In genomic region chr17:83594526-83594925, GRCm38 (mm10) we compare ENCODE assay signal across 31 mouse cellular contexts. TPM values are rescaled to one million over a fixed set of nuclear protein-coding genes. Genes with fewer than 3 reads are reported as not detected.
DNase-seq lines count a peak whose midpoint lies in the region; ATAC-seq lines count a peak whose summit lies in the region.
"Had no signal": no experiment of that assay in that cellular context is flagged by ENCODE, and none has a peak within 500 bp of the region (broad histone marks: within the 10 kb centered on the region; RNA-seq: fewer than 3 reads in every experiment).

No protein-coding gene starts in this region.

- intact Hi-C loops in heart, postnatal 25 days (cut with DNase I) = no loop called here

- no peak overlapping the region for H3K4me3 ChIP-seq in kidney, embryonic 16.5 days (ENCODE audit: low read length)
- H3K4me3 ChIP-seq: embryonic facial prominence, embryonic 12.5 days; forebrain, embryonic 10.5 days; forebrain, embryonic 13.5 days; gastrocnemius, adult 2 months; heart, embryonic 12.5 days; heart, embryonic 15.5 days had no signal

- H3K27ac ChIP-seq in kidney, embryonic 16.5 days (ENCODE audit: low read length) = no peak overlapping the region
- H3K27ac ChIP-seq: embryonic facial prominence, embryonic 12.5 days; forebrain, embryonic 10.5 days; forebrain, embryonic 13.5 days; gastrocnemius, adult 2 months; heart, embryonic 15.5 days; hindbrain, embryonic 14.5 days; hindbrain, postnatal 0 days had no signal

- H3K9ac ChIP-seq in kidney, embryonic 16.5 days (replicated peaks; ENCODE audit: low read length) = no peak overlapping the region
- H3K9ac ChIP-seq: embryonic facial prominence, embryonic 12.5 days; forebrain, embryonic 13.5 days; forebrain, postnatal 0 days; heart, embryonic 12.5 days; heart, embryonic 15.5 days; hindbrain, embryonic 14.5 days had no signal

- peak; percentile 69; the same call in 1 of the 2 replicates for ATAC-seq in kidney, embryonic 16.5 days (ENCODE audit: low FRiP score, low TSS enrichment)
- 0 out of 2 replicates have a peak, but pooled peaks have one; percentile 9 for ATAC-seq in neutrophil, adult 5-6 weeks (ENCODE audit: extremely low read depth, insufficient number of reproducible peaks, low FRiP score, poor library complexity, severe bottlenecking)
- ATAC-seq: forebrain, embryonic 13.5 days; forebrain, postnatal 0 days; hindbrain, postnatal 0 days; inflammation-experienced regulatory T-cells, adult 6 months; Patski had no signal

- H3K4me2 ChIP-seq in kidney, embryonic 16.5 days (replicated peaks; ENCODE audit: low read depth, low read length) = no peak overlapping the region
- H3K4me2 ChIP-seq: embryonic facial prominence, embryonic 12.5 days; forebrain, embryonic 13.5 days; heart, embryonic 12.5 days; heart, embryonic 15.5 days; hindbrain, embryonic 14.5 days had no signal

- peak; percentile 30 for DNase-seq in heart, adult 11 months
- no peak for DNase-seq in heart, postnatal 25 days (ENCODE audit: low spot score)
- DNase-seq in kidney, adult 8-10 months = no peak
- peak; percentile 25 for DNase-seq in ovary, postnatal 36 days (ENCODE audit: low spot score)
- DNase-seq in ovary, postnatal 14 days (ENCODE audit: low spot score) = no peak
- DNase-seq in urinary bladder, postnatal 10 days (ENCODE audit: low spot score) = no peak
- DNase-seq: adrenal gland, postnatal 14 days; B cell, adult 2 months; cerebellum, adult 11 months; cerebellum, adult 2 months; cerebellum, adult 9-11 months; cerebellum, postnatal 25 days; forebrain, postnatal 0 days; gastrocnemius, adult 2 months; gastrocnemius, postnatal 14 days; heart, adult 18-20 months; heart, postnatal 10 days; heart, postnatal 4 days had no signal

- no peaks in the 10 kb centered on the region for H3K9me3 ChIP-seq in kidney, embryonic 16.5 days (ENCODE audit: low read length)
- H3K9me3 ChIP-seq: embryonic facial prominence, embryonic 12.5 days; forebrain, embryonic 10.5 days; forebrain, embryonic 13.5 days; heart, embryonic 12.5 days; heart, embryonic 15.5 days had no signal

- H3K36me3 ChIP-seq in kidney, embryonic 16.5 days (ENCODE audit: insufficient read depth, low read length) = no peaks in the 10 kb centered on the region
- H3K36me3 ChIP-seq: embryonic facial prominence, embryonic 12.5 days; forebrain, embryonic 10.5 days; G1E; heart, embryonic 12.5 days; heart, embryonic 15.5 days had no signal

- H3K4me1 ChIP-seq in kidney, embryonic 16.5 days (ENCODE audit: insufficient read depth, low read length) = 0 out of 2 replicates have a peak, but pooled peaks cover 5% of the 10 kb centered on the region
- H3K4me1 ChIP-seq: forebrain, embryonic 13.5 days; heart, embryonic 12.5 days; heart, embryonic 15.5 days had no signal

- no peaks in the 10 kb centered on the region for H3K27me3 ChIP-seq in kidney, embryonic 16.5 days (ENCODE audit: insufficient read depth, low read length)
- H3K27me3 ChIP-seq: CH12.LX; embryonic facial prominence, embryonic 12.5 days; forebrain, embryonic 13.5 days; heart, embryonic 12.5 days; heart, embryonic 15.5 days had no signal

- WGBS in kidney, embryonic 16.5 days = 76% methylated on average over 8 of the region's 8 CpGs

RNA-seq across cellular contexts. Expression of gene Kcng3, which starts 37.2 kb away (rescaled TPM):
- not detected for total RNA-seq in heart, postnatal 25 days (2021)
- not detected in 2 replicates for polyA plus RNA-seq in kidney, embryonic 16.5 days (2015; fragmentation: Nextera tagmentation; extraction: Ambion mirVana)
- not detected in 2 replicates for total RNA-seq in neutrophil, adult 5-6 weeks (2017)
- total RNA-seq: CH12.LX; gastrocnemius, adult 2 months; gastrocnemius, postnatal 14 days; heart, postnatal 10 days; heart, postnatal 4 days had no signal
- polyA plus RNA-seq: embryonic facial prominence, embryonic 12.5 days; forebrain, embryonic 10.5 days; forebrain, embryonic 13.5 days; G1E; heart, embryonic 12.5 days; heart, embryonic 15.5 days; inflammation-experienced regulatory T-cells, adult 6 months; Patski had no signal

Comparison
In these comparisons a context has a peak if more than half of its experiments do, and no peak if none do; other contexts are left out.
1. DNase-seq: peak in heart, adult 11 months (single experiment) and ovary, postnatal 36 days (single experiment); none in heart, postnatal 25 days (single experiment), kidney, adult 8-10 months (0 of 2), ovary, postnatal 14 days (single experiment) and urinary bladder, postnatal 10 days (single experiment).